Mouse (Mus musculus) hindbrain, embryonic 15.5 days (tissue): ENCODE results near the gene Mgll. TPM values are rescaled to one million over a fixed set of nuclear protein-coding genes. Genes with fewer than 3 reads are reported as not detected.
A peak's percentile ranks its signal among the peaks of the same experiment; 100 is the strongest.

Source experiments
- ATAC-seq: fragments of 200-750 bp; cut with Nextera tagmentation; 2 replicates; pipeline ENCODE4 v1.8.0; 2017; ENCODE audit warnings: low read depth, moderate number of reproducible peaks, moderate TSS enrichment; ENCODE audit not compliant: low FRiP score
- H3K27ac ChIP-seq: fragments of 300-500 bp; sonication (generic); replicated peaks from 2 replicates; pipeline ENCODE4 v1.5.1; 2015; ENCODE audit warnings: mild to moderate bottlenecking, inconsistent platforms
- H3K27me3 ChIP-seq: fragments of 300-500 bp; sonication (generic); 2 replicates; pipeline ENCODE4 v1.6.1; 2015; ENCODE audit warnings: control low read depth, inconsistent platforms
- H3K36me3 ChIP-seq: fragments of 300-500 bp; sonication (generic); 2 replicates; pipeline ENCODE4 v1.6.1; 2015; ENCODE audit warnings: control low read depth, inconsistent platforms
- H3K4me1 ChIP-seq: fragments of 300-500 bp; sonication (generic); replicated peaks from 2 replicates; pipeline ENCODE4 v1.6.1; 2015; ENCODE audit warnings: control low read depth, inconsistent platforms
- H3K4me2 ChIP-seq: fragments of 300-500 bp; sonication (generic); 2 replicates; pipeline ENCODE4 v1.6.1; 2015; ENCODE audit warnings: moderate library complexity, mild to moderate bottlenecking, inconsistent platforms
- H3K4me3 ChIP-seq: fragments of 300-500 bp; sonication (generic); 2 replicates; pipeline ENCODE4 v1.5.1; 2015; ENCODE audit warnings: mild to moderate bottlenecking, inconsistent platforms
- H3K9ac ChIP-seq: fragments of 300-500 bp; sonication (generic); 2 replicates; pipeline ENCODE4 v1.6.1; 2015; ENCODE audit warnings: inconsistent platforms
- H3K9me3 ChIP-seq: fragments of 300-500 bp; sonication (generic); 2 replicates; pipeline ENCODE4 v1.6.1; 2016; ENCODE audit warnings: control low read depth, inconsistent platforms
- WGBS: fragments of 180-500 bp; shearing (Covaris S2); methylation state at CpG from one replicate; pipeline ENCODE4 v1.1.7; 2015; 5-methylcytosine and 5-hydroxymethylcytosine counted together
- polyA plus RNA-seq: library from polyadenylated mRNA; unstranded; fragments of >200 nt; fragmentation: Nextera tagmentation; extraction: Ambion mirVana; gene quantifications from 2 replicates; pipeline ENCODE4 v1.2.1, GENCODE M21; 2015

Mgll gene
- polyA plus RNA-seq, 1 experiment from 2014 or later, result 59.0 TPM

DNA sequence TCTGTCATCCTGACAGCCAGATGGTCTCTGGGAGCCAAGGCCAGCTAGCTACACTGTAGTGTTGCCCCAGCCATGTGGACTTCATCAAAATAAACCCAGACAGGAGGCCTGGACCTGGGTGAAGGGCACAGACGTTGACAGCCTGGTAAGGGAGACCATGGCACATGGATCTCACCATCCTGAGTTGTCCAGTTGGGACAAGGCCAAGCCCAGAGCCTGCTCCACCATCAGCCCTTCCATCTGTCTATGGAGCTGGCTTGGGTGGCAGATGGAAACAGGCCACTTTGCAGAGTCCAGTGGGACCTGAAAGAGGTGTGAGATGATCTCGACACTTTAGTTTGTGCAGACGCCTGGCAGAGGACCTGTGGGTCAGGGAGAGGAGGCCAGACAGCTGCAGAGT lies 76.5 kb downstream of the Mgll start:
- H3K27ac ChIP-seq, result no peak overlapping the region
- H3K4me3 ChIP-seq, result no peak overlapping the region
- H3K4me2 ChIP-seq, result no peak overlapping the region
- H3K36me3 ChIP-seq, result no peaks in the 10 kb centered on the region
- no peaks in the 10 kb centered on the region for H3K4me1 ChIP-seq
- peak; percentile 46; the same call in 1 of the 2 replicates for ATAC-seq
- H3K9ac ChIP-seq, result no peak overlapping the region
- WGBS, result 49% methylated on average over 3 of the region's 3 CpGs
- no peaks in the 10 kb centered on the region for H3K9me3 ChIP-seq
- no peaks in the 10 kb centered on the region for H3K27me3 ChIP-seq

- 96% methylated on average over 7 of the region's 7 CpGs for WGBS
- Histone ChIP-seq H3K9ac (no peak overlapping the region), H3K9me3 (no peaks in the 10 kb centered on the region), H3K4me2 (no peak overlapping the region), H3K4me3 (no peak overlapping the region), H3K4me1 (no peaks in the 10 kb centered on the region), H3K36me3 (no peaks in the 10 kb centered on the region), H3K27ac (no peak overlapping the region), H3K27me3 (no peaks in the 10 kb centered on the region)
- no peak for ATAC-seq
Observed at GRCm38 (mm10) chr6:88803051-88803450, 78.8 kb downstream of the Mgll start.

- 89% methylated on average over 4 of the region's 4 CpGs for WGBS
- no peak overlapping the region for H3K27ac ChIP-seq
- no peak for ATAC-seq
- no peak overlapping the region for H3K4me2 ChIP-seq
- no peaks in the 10 kb centered on the region for H3K27me3 ChIP-seq
- no peaks in the 10 kb centered on the region for H3K36me3 ChIP-seq
- H3K9me3 ChIP-seq, result no peaks in the 10 kb centered on the region
- H3K4me1 ChIP-seq, result no peaks in the 10 kb centered on the region
- H3K4me3 ChIP-seq, result no peak overlapping the region
- H3K9ac ChIP-seq, result no peak overlapping the region
Observed at GRCm38 (mm10) chr6:88803957-88804695, 79.9 kb downstream of the Mgll start.

DNA sequence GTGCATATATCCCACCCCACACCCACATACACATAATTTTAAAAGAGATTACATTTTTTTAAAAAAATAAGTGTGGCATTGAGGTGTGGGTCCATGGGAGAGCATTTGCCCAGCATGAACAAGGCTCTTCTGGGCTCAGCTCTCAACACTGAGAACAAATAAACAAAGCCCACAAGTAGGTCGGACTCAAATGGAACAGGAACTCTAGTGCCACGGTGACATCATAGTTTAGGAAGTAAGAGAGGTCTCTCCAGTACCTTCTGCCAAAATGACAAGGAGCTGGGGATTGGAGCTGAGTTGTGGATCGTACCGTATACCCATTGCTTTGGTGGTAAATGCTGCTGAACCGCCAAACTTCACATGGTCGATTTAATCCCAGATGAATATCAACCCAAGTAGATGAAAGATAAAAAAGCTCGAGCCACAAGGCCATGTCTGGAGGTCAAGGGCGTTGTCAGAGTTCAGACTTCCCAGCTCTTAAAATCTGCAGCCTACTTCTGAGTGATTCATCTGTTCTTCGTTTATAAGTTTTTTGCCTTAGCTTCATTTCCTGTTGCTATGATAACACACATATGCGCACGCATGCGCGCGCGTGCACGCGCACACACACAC lies 80.9 kb downstream of the Mgll start:
- Histone ChIP-seq H3K36me3 (no peaks in the 10 kb centered on the region), H3K4me2 (no peak overlapping the region), H3K9ac (no peak overlapping the region), H3K4me3 (no peak overlapping the region), H3K27ac (no peak overlapping the region), H3K4me1 (0 out of 2 replicates have a peak, but pooled peaks cover 5% of the 10 kb centered on the region), H3K9me3 (no peaks in the 10 kb centered on the region), H3K27me3 (no peaks in the 10 kb centered on the region)
- ATAC-seq, result no peak
- WGBS, result 91% methylated on average over 17 of the region's 17 CpGs

DNA sequence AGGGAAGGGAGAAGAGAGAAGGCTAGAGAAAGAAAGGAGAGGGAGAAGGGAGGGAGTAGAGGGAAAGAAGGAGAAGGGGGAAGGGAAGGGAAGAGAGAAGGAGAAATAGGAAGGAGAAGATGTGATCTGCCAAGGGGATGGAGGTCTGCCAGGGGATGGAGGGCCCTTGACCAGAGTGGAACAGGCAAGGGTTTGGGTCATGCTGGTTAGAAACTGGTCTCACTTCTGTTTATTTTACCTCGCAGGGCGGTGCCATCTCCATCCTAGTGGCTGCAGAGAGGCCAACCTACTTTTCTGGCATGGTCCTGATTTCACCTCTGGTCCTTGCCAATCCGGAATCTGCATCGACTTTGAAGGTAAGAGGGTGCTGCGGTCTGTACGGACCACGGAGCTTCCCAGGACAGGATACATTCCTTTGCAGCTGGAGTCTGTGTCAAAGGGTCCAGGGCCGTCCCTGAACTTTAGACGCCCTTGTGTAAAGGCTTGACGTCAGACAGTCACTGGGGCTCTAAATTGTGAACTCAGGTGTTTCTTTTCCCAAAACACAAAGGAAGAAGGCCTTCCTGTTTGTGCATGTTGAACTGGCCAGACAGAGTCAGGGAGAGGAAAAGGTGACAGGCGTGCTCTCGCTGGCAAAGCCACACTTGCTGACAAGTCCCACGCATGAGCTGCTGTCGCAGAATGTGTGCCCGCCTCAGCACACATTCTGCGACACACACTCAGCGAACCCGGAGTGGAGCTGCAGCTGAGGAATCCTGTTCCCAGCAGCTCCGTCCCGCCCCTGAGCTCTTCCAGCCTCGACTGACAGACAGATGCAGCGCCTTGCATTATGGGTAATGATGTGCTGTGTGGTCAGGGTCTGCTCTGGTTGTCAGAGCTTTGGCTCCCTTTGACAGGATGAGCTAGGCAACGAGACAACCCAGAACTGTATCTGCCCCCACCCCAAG lies 85.2 kb downstream of the Mgll start:
- WGBS, result 69% methylated on average over 23 of the region's 23 CpGs
- Histone ChIP-seq H3K9me3 (no peaks in the 10 kb centered on the region), H3K4me1 (0 out of 2 replicates have a peak, but pooled peaks cover 7% of the 10 kb centered on the region), H3K36me3 (no peaks in the 10 kb centered on the region), H3K4me2 (no peak overlapping the region), H3K27ac (no peak overlapping the region), H3K4me3 (no peak overlapping the region), H3K27me3 (no peaks in the 10 kb centered on the region), H3K9ac (no peak overlapping the region)
- 0 out of 2 replicates have a peak, but pooled peaks have one; percentile 15 for ATAC-seq

GRCm38 (mm10) chr6:88810291-88810690 lies 86.1 kb downstream of the Mgll start:
- H3K9ac ChIP-seq, result no peak overlapping the region
- no peak for ATAC-seq
- no peaks in the 10 kb centered on the region for H3K27me3 ChIP-seq
- H3K4me3 ChIP-seq, result no peak overlapping the region
- peaks cover 16% of the 10 kb centered on the region for H3K4me1 ChIP-seq
- H3K36me3 ChIP-seq, result no peaks in the 10 kb centered on the region
- no peak overlapping the region for H3K27ac ChIP-seq
- H3K9me3 ChIP-seq, result no peaks in the 10 kb centered on the region
- H3K4me2 ChIP-seq, result no peak overlapping the region
- WGBS, result 36% methylated on average over 3 of the region's 3 CpGs

DNA sequence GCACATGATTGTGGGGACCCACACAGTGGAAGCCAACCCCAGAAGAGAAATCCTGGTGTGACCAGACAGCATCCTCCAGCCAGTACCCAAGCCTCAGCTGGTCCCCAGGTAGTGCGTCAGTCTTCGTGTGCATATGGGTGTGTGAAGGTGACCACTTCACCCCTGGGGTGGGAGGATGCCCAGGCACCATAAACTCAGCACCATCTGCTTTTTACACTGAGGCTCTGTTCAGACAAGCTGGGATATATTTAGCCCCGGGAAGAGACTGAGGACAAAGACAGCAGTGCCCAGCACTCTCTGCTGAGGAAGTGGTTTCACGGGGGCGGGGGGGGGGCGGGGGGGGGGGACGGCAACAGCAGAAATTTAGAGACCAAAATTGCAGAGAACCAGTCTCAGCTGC lies 87.2 kb downstream of the Mgll start:
- H3K27ac ChIP-seq, result 0 out of 2 replicates have a peak overlapping the region, but pooled peaks have one; percentile 15
- H3K4me3 ChIP-seq, result no peak overlapping the region
- H3K4me1 ChIP-seq, result peaks cover 20% of the 10 kb centered on the region
- no peak for ATAC-seq
- no peaks in the 10 kb centered on the region for H3K27me3 ChIP-seq
- no peak overlapping the region for H3K4me2 ChIP-seq
- no peaks in the 10 kb centered on the region for H3K9me3 ChIP-seq
- H3K9ac ChIP-seq, result no peak overlapping the region
- no peaks in the 10 kb centered on the region for H3K36me3 ChIP-seq
- 40% methylated on average over 7 of the region's 7 CpGs for WGBS

DNA sequence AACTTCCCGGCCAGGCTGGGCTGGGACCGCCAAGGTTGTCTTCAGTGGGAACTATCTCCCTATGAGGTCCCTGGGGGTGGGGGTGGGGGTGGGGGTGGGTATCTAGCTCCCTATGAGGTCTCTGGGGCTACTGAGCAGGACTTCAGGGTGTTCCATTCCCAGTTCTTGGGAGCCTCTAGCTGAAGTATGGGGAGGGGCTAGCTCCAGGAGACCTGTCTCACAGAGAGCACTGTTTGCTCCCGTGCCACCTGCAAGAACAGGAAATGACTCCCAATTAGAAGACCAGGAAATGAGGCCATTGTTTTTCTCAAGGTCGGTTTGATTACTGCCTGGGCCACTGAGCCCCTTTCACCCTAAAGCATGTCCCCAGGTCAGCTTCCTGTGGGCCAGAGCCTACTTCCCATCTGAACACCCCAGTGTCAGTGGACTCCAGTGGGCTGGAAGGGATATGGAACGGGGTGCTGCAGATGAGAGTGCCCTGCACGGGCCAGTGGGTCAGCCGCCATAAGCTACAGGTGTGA lies 87.7 kb downstream of the Mgll start:
- H3K4me1 ChIP-seq, result peaks cover 20% of the 10 kb centered on the region
- H3K9ac ChIP-seq, result no peak overlapping the region
- H3K27me3 ChIP-seq, result no peaks in the 10 kb centered on the region
- WGBS, result 65% methylated on average over 7 of the region's 7 CpGs
- H3K36me3 ChIP-seq, result no peaks in the 10 kb centered on the region
- H3K4me3 ChIP-seq, result no peak overlapping the region
- no peak overlapping the region for H3K4me2 ChIP-seq
- no peak for ATAC-seq
- no peaks in the 10 kb centered on the region for H3K9me3 ChIP-seq
- no peak overlapping the region for H3K27ac ChIP-seq

- Histone ChIP-seq H3K9me3 (no peaks in the 10 kb centered on the region), H3K4me1 (peaks cover 20% of the 10 kb centered on the region), H3K27ac (no peak overlapping the region), H3K4me3 (no peak overlapping the region), H3K36me3 (no peaks in the 10 kb centered on the region), H3K27me3 (no peaks in the 10 kb centered on the region), H3K9ac (no peak overlapping the region), H3K4me2 (no peak overlapping the region)
- no peak for ATAC-seq
- 73% methylated on average over 3 of the region's 3 CpGs for WGBS
Observed at GRCm38 (mm10) chr6:88812886-88813285, 88.7 kb downstream of the Mgll start.

DNA sequence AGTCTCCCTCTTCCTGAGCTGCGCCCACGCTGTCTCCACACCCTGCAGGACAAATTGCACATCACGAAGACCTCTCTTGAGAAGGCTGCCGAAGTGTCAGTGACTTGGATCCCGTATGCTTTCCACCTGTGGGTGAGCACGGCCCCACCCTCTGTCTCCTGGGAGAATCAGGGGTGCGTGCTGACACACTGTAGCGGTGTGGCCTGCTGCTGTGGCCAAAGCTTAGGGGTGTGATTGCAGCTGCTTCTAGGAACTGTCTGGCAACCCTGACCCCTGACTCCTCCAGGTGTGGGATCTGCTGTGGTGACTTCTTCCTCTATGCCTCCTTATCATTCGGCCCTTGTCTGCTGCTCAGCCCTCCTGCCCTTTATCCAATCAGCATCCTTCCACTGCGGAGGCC lies 89.6 kb downstream of the Mgll start:
- Histone ChIP-seq H3K27me3 (no peaks in the 10 kb centered on the region), H3K4me3 (no peak overlapping the region), H3K4me1 (peaks cover 20% of the 10 kb centered on the region), H3K27ac (no peak overlapping the region), H3K36me3 (no peaks in the 10 kb centered on the region), H3K9me3 (no peaks in the 10 kb centered on the region), H3K4me2 (no peak overlapping the region), H3K9ac (no peak overlapping the region)
- 87% methylated on average over 10 of the region's 10 CpGs for WGBS
- ATAC-seq, result no peak

DNA sequence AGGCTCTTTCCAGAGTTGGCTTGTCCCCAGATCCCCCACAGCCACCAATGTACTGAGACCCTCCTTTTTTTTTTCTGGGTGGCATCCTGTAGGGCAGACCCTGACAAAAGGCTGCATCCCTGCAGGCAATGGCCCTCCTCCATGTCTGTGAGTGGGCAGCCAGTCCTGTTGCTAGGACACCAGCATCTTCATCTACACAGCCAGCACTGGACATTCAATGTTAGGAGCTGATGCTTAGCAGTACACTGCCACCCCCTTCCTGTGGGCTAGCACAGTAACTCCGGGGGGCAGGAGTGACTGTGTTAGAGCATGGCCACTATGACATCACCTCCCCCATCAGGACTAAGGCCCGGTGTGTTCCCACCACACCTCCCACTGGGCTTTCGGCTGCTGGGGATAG lies 90.8 kb downstream of the Mgll start:
- Histone ChIP-seq H3K9ac (no peak overlapping the region), H3K27me3 (no peaks in the 10 kb centered on the region), H3K27ac (no peak overlapping the region), H3K4me2 (no peak overlapping the region), H3K9me3 (no peaks in the 10 kb centered on the region), H3K4me1 (peaks cover 15% of the 10 kb centered on the region), H3K4me3 (no peak overlapping the region), H3K36me3 (no peaks in the 10 kb centered on the region)
- 46% methylated on average over 3 of the region's 3 CpGs for WGBS
- ATAC-seq, result peak; percentile 60

DNA sequence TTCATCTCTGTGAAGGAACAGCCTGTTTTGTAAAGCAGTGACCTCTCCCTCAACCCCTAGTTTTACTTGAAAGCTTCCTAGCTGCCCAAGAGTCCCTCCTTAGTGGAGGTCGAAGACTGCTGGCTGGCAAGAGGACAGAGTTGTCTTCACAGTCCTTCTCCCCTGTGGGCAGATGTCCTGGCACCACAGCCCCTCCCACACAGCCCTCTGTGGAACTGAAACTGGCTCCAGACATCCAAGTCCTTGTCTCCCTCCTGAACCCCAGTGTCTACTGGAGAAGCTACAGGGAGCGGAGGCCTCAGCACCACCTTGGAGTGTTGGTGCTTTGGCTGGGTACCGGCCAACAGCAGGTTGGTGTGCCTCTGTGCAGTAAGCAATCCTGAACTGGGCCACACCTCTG lies 91.3 kb downstream of the Mgll start:
- Histone ChIP-seq H3K36me3 (no peaks in the 10 kb centered on the region), H3K4me1 (peaks cover 14% of the 10 kb centered on the region), H3K4me3 (no peak overlapping the region), H3K9me3 (no peaks in the 10 kb centered on the region), H3K4me2 (no peak overlapping the region), H3K27me3 (no peaks in the 10 kb centered on the region), H3K9ac (no peak overlapping the region), H3K27ac (no peak overlapping the region)
- ATAC-seq, result no peak
- WGBS, result 76% methylated on average over 3 of the region's 3 CpGs
